Mouse (Mus musculus) lung, embryonic 15.5 days (tissue): ENCODE data around the gene Fam117b. TPM values are rescaled to one million over a fixed set of nuclear protein-coding genes. Genes with fewer than 3 reads are reported as not detected.

Experiments used
- ATAC-seq: fragments of 200-750 bp; cut with Nextera tagmentation; 2 replicates; pipeline ENCODE4 v1.8.0; 2017; ENCODE audit warnings: moderate number of reproducible peaks, borderline replicate concordance; ENCODE audit not compliant: low FRiP score, low TSS enrichment; ENCODE audit errors: extremely low read depth
- H3K27ac ChIP-seq: fragments of 300-500 bp; sonication (generic); 2 replicates; pipeline ENCODE4 v1.5.1; 2015; ENCODE audit warnings: moderate library complexity, mild to moderate bottlenecking, inconsistent platforms
- H3K27me3 ChIP-seq: fragments of 300-500 bp; sonication (generic); 2 replicates; pipeline ENCODE4 v1.6.1; 2015; ENCODE audit warnings: inconsistent platforms
- H3K36me3 ChIP-seq: fragments of 300-500 bp; sonication (generic); 2 replicates; pipeline ENCODE4 v1.6.1; 2015; ENCODE audit warnings: inconsistent platforms
- H3K4me1 ChIP-seq: fragments of 300-500 bp; sonication (generic); 2 replicates; pipeline ENCODE4 v1.6.1; 2015; ENCODE audit warnings: inconsistent platforms
- H3K4me2 ChIP-seq: fragments of 300-500 bp; sonication (generic); 2 replicates; pipeline ENCODE4 v1.6.1; 2015; ENCODE audit warnings: inconsistent platforms, mild to moderate bottlenecking, moderate library complexity
- H3K4me3 ChIP-seq: fragments of 300-500 bp; sonication (generic); 2 replicates; pipeline ENCODE4 v1.5.1; 2015; ENCODE audit warnings: mild to moderate bottlenecking, inconsistent platforms
- H3K9ac ChIP-seq: fragments of 300-500 bp; sonication (generic); 2 replicates; pipeline ENCODE4 v1.6.1; 2015; ENCODE audit warnings: inconsistent platforms
- H3K9me3 ChIP-seq: fragments of 300-500 bp; sonication (generic); 2 replicates; pipeline ENCODE4 v1.6.1; 2016; ENCODE audit warnings: inconsistent platforms
- WGBS: fragments of 180-500 bp; shearing (Covaris S2); methylation state at CpG from one replicate; pipeline ENCODE4 v1.1.7; 2015; 5-methylcytosine and 5-hydroxymethylcytosine counted together
- polyA plus RNA-seq: library from polyadenylated mRNA; unstranded; fragments of >200 nt; fragmentation: Nextera tagmentation; extraction: Ambion mirVana; gene quantifications from 2 replicates; pipeline ENCODE4 v1.2.1, GENCODE M21; 2015

Gene Fam117b
- polyA plus RNA-seq, 1 experiment from 2014 or later: 13.1 TPM

- peak overlapping the region; percentile 59; the same call in 1 of the 2 replicates for H3K27ac ChIP-seq
- H3K36me3 ChIP-seq: no peaks in the 10 kb centered on the region
- peaks cover 29% of the 10 kb centered on the region for H3K4me1 ChIP-seq
- H3K4me3 ChIP-seq: peak overlapping the region; percentile 89
- peak overlapping the region; percentile 88; the same call in 1 of the 2 replicates for H3K9ac ChIP-seq
- H3K27me3 ChIP-seq: no peaks in the 10 kb centered on the region
- peak overlapping the region; percentile 67 for H3K4me2 ChIP-seq
- WGBS: 39% methylated on average over 3 of the region's 3 CpGs
- no peak for ATAC-seq
- no peaks in the 10 kb centered on the region for H3K9me3 ChIP-seq
Measured at GRCm38 (mm10) chr1:59914799-59915198, 2.0 kb downstream of the Fam117b start.

GRCm38 (mm10) chr1:59915843-59916610 lies 3.2 kb downstream of the Fam117b start:
- Histone ChIP-seq H3K27ac (peak overlapping the region; percentile 59), H3K4me2 (peak overlapping the region; percentile 67), H3K4me3 (no peak overlapping the region), H3K9me3 (no peaks in the 10 kb centered on the region), H3K4me1 (peaks cover 29% of the 10 kb centered on the region), H3K27me3 (no peaks in the 10 kb centered on the region), H3K9ac (no peak overlapping the region), H3K36me3 (no peaks in the 10 kb centered on the region)
- WGBS: 49% methylated on average over 10 of the region's 10 CpGs
- no peak for ATAC-seq

- Histone ChIP-seq H3K4me1 (peaks cover 29% of the 10 kb centered on the region), H3K9me3 (no peaks in the 10 kb centered on the region), H3K9ac (no peak overlapping the region), H3K27ac (no peak overlapping the region), H3K4me3 (no peak overlapping the region), H3K27me3 (no peaks in the 10 kb centered on the region), H3K4me2 (no peak overlapping the region), H3K36me3 (no peaks in the 10 kb centered on the region)
- WGBS: 58% methylated on average over 3 of the region's 3 CpGs
- no peak for ATAC-seq
Measured at GRCm38 (mm10) chr1:59917401-59917800, 4.6 kb downstream of the Fam117b start.

GRCm38 (mm10) chr1:59918075-59918474 lies 5.3 kb downstream of the Fam117b start:
- H3K27me3 ChIP-seq: no peaks in the 10 kb centered on the region
- peaks cover 29% of the 10 kb centered on the region for H3K4me1 ChIP-seq
- H3K27ac ChIP-seq: no peak overlapping the region
- H3K36me3 ChIP-seq: no peaks in the 10 kb centered on the region
- no peak for ATAC-seq
- no peak overlapping the region for H3K4me2 ChIP-seq
- no peaks in the 10 kb centered on the region for H3K9me3 ChIP-seq
- no peak overlapping the region for H3K4me3 ChIP-seq
- H3K9ac ChIP-seq: no peak overlapping the region

- no peak for ATAC-seq
- WGBS: 71% methylated on average over 1 of the region's 1 CpGs
- H3K4me2 ChIP-seq: no peak overlapping the region
- H3K9ac ChIP-seq: no peak overlapping the region
- peak overlapping the region; percentile 38; the same call in 1 of the 2 replicates for H3K27ac ChIP-seq
- H3K4me3 ChIP-seq: no peak overlapping the region
- H3K27me3 ChIP-seq: no peaks in the 10 kb centered on the region
- H3K9me3 ChIP-seq: no peaks in the 10 kb centered on the region
- H3K36me3 ChIP-seq: no peaks in the 10 kb centered on the region
- 0 out of 2 replicates have a peak, but pooled peaks cover 5% of the 10 kb centered on the region for H3K4me1 ChIP-seq
Measured at GRCm38 (mm10) chr1:59923201-59923600, 10.4 kb downstream of the Fam117b start.

GRCm38 (mm10) chr1:59923673-59924072 lies 10.9 kb downstream of the Fam117b start:
- H3K27ac ChIP-seq: no peak overlapping the region
- H3K36me3 ChIP-seq: no peaks in the 10 kb centered on the region
- H3K4me2 ChIP-seq: no peak overlapping the region
- no peak overlapping the region for H3K4me3 ChIP-seq
- WGBS: 73% methylated on average over 1 of the region's 1 CpGs
- no peaks in the 10 kb centered on the region for H3K9me3 ChIP-seq
- H3K9ac ChIP-seq: no peak overlapping the region
- H3K4me1 ChIP-seq: 0 out of 2 replicates have a peak, but pooled peaks cover 5% of the 10 kb centered on the region
- no peak for ATAC-seq
- no peaks in the 10 kb centered on the region for H3K27me3 ChIP-seq

GRCm38 (mm10) chr1:59924411-59924810 lies 11.6 kb downstream of the Fam117b start:
- no peak for ATAC-seq
- H3K9ac ChIP-seq: no peak overlapping the region
- H3K27ac ChIP-seq: no peak overlapping the region
- H3K4me1 ChIP-seq: 0 out of 2 replicates have a peak, but pooled peaks cover 5% of the 10 kb centered on the region
- H3K9me3 ChIP-seq: no peaks in the 10 kb centered on the region
- no peak overlapping the region for H3K4me3 ChIP-seq
- no peaks in the 10 kb centered on the region for H3K36me3 ChIP-seq
- H3K27me3 ChIP-seq: no peaks in the 10 kb centered on the region
- 93% methylated on average over 2 of the region's 2 CpGs for WGBS
- H3K4me2 ChIP-seq: no peak overlapping the region

- no peak overlapping the region for H3K4me2 ChIP-seq
- peaks cover 7% of the 10 kb centered on the region; the same call in 1 of the 2 replicates for H3K4me1 ChIP-seq
- H3K4me3 ChIP-seq: no peak overlapping the region
- no peaks in the 10 kb centered on the region for H3K27me3 ChIP-seq
- H3K36me3 ChIP-seq: no peaks in the 10 kb centered on the region
- no peak overlapping the region for H3K27ac ChIP-seq
- peak; percentile 35; the same call in 1 of the 2 replicates for ATAC-seq
- WGBS: 94% methylated on average over 3 of the region's 3 CpGs
- H3K9me3 ChIP-seq: no peaks in the 10 kb centered on the region
- no peak overlapping the region for H3K9ac ChIP-seq
Measured at GRCm38 (mm10) chr1:59926021-59926672, 13.3 kb downstream of the Fam117b start.

DNA sequence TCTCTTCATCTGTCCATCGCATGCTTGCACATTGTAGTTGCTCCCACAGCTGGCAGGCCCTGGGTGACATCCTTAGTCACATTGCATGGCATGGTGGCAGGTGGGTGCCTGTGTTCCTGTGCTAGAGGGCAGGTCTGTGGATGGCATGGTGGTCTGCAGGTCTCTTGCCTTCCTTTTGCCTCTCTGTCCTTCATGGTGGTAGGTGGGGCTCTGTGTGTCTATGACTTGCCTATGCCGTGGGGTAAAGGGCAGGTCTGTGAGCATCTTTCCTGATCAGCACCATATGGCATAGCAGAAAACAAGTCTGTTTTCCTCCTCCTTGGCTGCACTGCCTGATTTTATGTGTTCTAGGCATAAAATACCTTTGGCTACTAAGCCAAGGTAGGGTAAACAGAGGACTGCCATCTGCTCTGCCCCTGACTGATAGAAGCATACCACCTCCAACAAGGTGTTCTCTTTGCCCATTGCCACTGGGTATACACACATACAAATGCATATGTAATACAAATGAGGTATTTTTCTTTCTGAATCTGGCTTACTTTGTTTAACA lies 14.4 kb downstream of the Fam117b start:
- Histone ChIP-seq H3K27me3 (no peaks in the 10 kb centered on the region), H3K27ac (no peak overlapping the region), H3K9ac (no peak overlapping the region), H3K4me1 (peaks cover 7% of the 10 kb centered on the region; the same call in 1 of the 2 replicates), H3K4me2 (no peak overlapping the region), H3K4me3 (no peak overlapping the region), H3K36me3 (no peaks in the 10 kb centered on the region), H3K9me3 (no peaks in the 10 kb centered on the region)
- 87% methylated on average over 2 of the region's 2 CpGs for WGBS
- no peak for ATAC-seq

- Histone ChIP-seq H3K4me1 (peaks cover 2% of the 10 kb centered on the region; the same call in 1 of the 2 replicates), H3K27me3 (no peaks in the 10 kb centered on the region), H3K4me3 (no peak overlapping the region), H3K9me3 (no peaks in the 10 kb centered on the region), H3K9ac (no peak overlapping the region), H3K36me3 (no peaks in the 10 kb centered on the region), H3K4me2 (no peak overlapping the region), H3K27ac (no peak overlapping the region)
- no peak for ATAC-seq
Measured at GRCm38 (mm10) chr1:59930926-59931325, 18.1 kb downstream of the Fam117b start.

GRCm38 (mm10) chr1:59932991-59933390 lies 20.2 kb downstream of the Fam117b start:
- 88% methylated on average over 2 of the region's 2 CpGs for WGBS
- no peak for ATAC-seq
- no peak overlapping the region for H3K4me2 ChIP-seq
- no peaks in the 10 kb centered on the region for H3K36me3 ChIP-seq
- H3K4me1 ChIP-seq: peaks cover 2% of the 10 kb centered on the region; the same call in 1 of the 2 replicates
- no peak overlapping the region for H3K4me3 ChIP-seq
- H3K9ac ChIP-seq: no peak overlapping the region
- H3K27ac ChIP-seq: no peak overlapping the region
- no peaks in the 10 kb centered on the region for H3K27me3 ChIP-seq
- no peaks in the 10 kb centered on the region for H3K9me3 ChIP-seq

DNA sequence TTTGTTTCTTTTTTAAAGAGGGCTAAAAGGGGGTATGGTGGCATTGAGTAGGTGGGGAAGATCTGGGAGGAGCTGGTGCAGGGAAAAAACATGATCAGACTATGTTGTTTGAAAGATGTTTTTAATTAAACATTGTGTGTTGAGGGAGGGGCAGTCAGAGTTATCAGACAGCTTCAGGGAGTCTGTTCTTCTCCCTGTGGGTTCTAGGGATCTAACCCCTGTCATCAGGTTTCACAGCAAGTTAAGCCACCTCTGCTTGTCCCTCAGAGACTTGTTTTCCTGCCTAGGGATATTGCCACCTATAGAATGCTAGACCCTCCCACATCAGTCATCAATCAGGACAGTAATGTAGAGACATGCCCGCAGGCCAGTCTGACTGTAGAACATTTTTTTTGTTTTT lies 28.3 kb downstream of the Fam117b start:
- no peak for ATAC-seq
- no peaks in the 10 kb centered on the region for H3K9me3 ChIP-seq
- no peak overlapping the region for H3K4me2 ChIP-seq
- H3K27me3 ChIP-seq: no peaks in the 10 kb centered on the region
- H3K36me3 ChIP-seq: no peaks in the 10 kb centered on the region
- no peak overlapping the region for H3K27ac ChIP-seq
- no peak overlapping the region for H3K9ac ChIP-seq
- H3K4me1 ChIP-seq: peaks cover 28% of the 10 kb centered on the region
- WGBS: 91% methylated on average over 1 of the region's 1 CpGs
- H3K4me3 ChIP-seq: no peak overlapping the region
